Mouse (Mus musculus) bone marrow, adult 2 months (tissue): Measurements from ENCODE around the gene Trim11. TPM values are rescaled to one million over a fixed set of nuclear protein-coding genes. Genes with fewer than 3 reads are reported as not detected.

Experiments
- H3K27ac ChIP-seq: fragments of 200-500 bp; 2 replicates; pipeline ENCODE4 v1.5.1; 2012; ENCODE audit warnings: low read depth, mild to moderate bottlenecking, control low read depth, inconsistent platforms, low read length; ENCODE audit not compliant: control insufficient read depth, poor library complexity, insufficient read depth
- H3K4me1 ChIP-seq: fragments of 200-500 bp; 2 replicates; pipeline ENCODE4 v1.6.1; 2011; ENCODE audit warnings: low read length; ENCODE audit not compliant: control insufficient read depth, insufficient read depth
- H3K4me3 ChIP-seq: fragments of 200-500 bp; replicated peaks from 2 replicates; pipeline ENCODE3; 2011; ENCODE audit warnings: mild to moderate bottlenecking, low read depth, low read length, control low read depth; ENCODE audit not compliant: control insufficient read depth
- CTCF ChIP-seq: fragments of 200-500 bp; IDR thresholded peaks from 2 replicates; pipeline ENCODE4 v1.5.1; 2011; ENCODE audit warnings: low read length, control low read depth; ENCODE audit not compliant: control insufficient read depth, insufficient read depth
- POLR2A ChIP-seq: fragments of 200-500 bp; IDR thresholded peaks from 2 replicates; pipeline ENCODE4 v1.6.1; 2011; ENCODE audit warnings: low read depth, mild to moderate bottlenecking, control low read depth, low read length, borderline replicate concordance; ENCODE audit not compliant: control insufficient read depth
- whole genome bisulfite sequencing: fragments of 180-500 bp; shearing (Covaris S2); methylation state at CpG from one replicate; pipeline ENCODE4 v1.1.7; 2018; 5-methylcytosine and 5-hydroxymethylcytosine counted together
- polyA plus RNA-seq: library from polyadenylated mRNA; stranded (reverse); fragments of >200 nt; gene quantifications from 2 replicates; pipeline ENCODE4 v1.2.4, GENCODE M21; 2011; ENCODE audit warnings: low replicate concordance; ENCODE audit not compliant: missing spikeins, insufficient read depth, insufficient read length

Gene Trim11
- polyA plus RNA-seq, 1 experiment = 67.8 TPM

DNA sequence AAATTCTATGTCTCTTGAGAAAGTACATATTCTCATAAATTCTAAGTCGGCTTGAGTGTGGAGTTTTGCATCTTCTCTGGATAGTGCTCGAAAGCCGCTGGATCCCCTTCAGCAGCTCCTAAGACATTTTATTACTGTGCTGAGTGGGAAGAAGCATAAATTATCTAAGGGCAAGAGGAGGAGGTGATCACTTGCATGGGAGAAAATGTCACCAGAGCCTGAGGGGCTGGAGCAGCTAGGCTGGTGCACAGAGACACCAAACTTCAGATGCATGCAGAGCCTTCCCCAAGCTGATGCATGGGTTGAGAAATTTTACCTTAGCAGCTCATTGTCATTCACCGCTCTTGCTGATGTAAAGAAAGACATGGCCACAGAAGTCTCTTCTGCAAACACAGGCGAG lies 33.8 kb upstream of the Trim11 start:
- 81% methylated on average over 5 of the region's 5 CpGs for WGBS

GRCm38 (mm10) chr11:58947306-58947705 lies 30.6 kb upstream of the Trim11 start:
- TF ChIP-seq CTCF = no peak
- no peak for TF ChIP-seq POLR2A
- Histone ChIP-seq H3K27ac (no peak overlapping the region), H3K4me3 (no peak overlapping the region), H3K4me1 (no peaks in the 10 kb centered on the region)
- WGBS = 81% methylated on average over 3 of the region's 3 CpGs

More for the DNA sequence above, 33.8 kb upstream of the Trim11 start:
- TF ChIP-seq POLR2A = no peak
- TF ChIP-seq CTCF = no peak
- H3K27ac ChIP-seq = no peak overlapping the region
- H3K4me3 ChIP-seq = no peak overlapping the region
- H3K4me1 ChIP-seq = no peaks in the 10 kb centered on the region

DNA sequence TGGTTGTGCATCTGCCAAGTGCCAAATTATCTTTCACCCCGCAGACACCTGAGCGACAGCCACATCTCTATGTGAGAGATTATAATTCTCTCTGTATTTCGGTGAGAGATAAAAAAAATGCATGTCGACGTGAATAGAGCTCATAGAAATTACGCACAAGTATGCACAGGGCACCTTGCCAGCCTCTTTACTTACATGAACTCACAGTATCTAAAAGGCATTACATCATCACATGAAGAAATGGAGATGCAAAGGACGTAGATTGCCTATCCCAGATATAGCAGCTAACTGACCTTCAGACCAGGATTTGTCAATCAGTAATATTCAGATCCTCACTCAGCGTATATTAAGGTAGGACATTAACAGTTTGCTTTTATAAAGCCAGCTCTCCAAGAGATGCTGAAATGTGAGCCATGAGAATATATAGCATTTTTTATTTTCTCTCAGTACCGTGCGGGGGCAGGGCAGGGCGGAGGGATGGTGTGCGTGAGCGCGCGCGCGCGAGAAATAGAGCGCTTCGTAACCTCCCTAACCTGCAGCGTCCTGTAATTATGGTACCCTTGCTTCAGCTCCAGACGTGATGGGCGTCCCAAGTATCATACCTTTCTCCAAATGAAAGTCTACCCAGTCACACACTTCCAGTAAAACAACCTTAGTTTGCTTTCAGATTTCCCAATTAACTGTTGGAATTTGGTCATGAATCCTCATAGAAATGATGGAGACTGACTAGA lies 29.9 kb upstream of the Trim11 start:
- TF ChIP-seq CTCF = no peak
- no peak for TF ChIP-seq POLR2A
- 19% methylated on average over 23 of the region's 23 CpGs for WGBS
- peak overlapping the region; percentile 39 for H3K4me3 ChIP-seq
- no peaks in the 10 kb centered on the region for H3K4me1 ChIP-seq
- peak overlapping the region; percentile 60; the same call in 1 of the 2 replicates for H3K27ac ChIP-seq

DNA sequence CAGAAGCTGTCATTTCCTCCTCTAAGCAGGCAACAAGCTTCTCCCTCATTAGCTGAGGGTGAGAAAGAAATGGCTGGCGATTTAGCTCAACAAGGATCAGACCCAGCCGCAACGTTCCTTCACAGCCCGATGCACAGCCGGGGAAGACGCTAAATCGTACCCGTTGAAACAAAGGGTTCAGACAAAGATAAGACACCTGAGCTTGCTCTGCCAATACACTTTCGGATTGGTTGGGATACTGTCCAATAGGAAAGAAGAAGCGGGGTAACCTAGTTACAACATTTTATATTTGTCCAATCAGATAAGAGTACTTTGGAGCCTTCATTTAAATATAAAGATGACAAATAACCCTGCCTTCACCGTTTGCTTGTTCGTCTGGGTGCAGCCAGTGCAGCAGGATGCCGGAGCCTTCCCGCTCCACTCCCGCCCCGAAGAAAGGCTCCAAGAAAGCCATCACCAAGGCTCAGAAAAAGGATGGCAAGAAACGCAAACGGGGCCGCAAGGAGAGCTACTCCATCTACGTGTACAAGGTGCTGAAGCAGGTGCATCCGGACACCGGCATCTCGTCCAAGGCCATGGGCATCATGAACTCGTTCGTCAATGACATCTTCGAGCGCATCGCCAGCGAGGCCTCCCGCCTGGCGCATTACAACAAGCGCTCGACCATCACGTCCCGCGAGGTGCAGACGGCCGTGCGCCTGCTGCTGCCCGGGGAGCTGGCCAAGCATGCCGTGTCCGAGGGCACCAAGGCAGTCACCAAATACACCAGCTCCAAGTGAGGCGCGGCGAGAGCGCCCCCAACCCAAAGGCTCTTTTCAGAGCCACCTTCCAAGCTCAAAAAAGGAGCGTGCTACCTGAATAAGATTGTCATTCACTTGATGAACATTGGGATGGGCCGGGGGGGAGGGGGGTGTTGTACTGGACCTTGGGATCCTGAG lies 29.1 kb upstream of the Trim11 start, which contains the start of gene Hist3h2ba:
Hist3h2ba (plus strand) TSS at position 379 of the 938 bp plus-strand sequence.
- 2% methylated on average over 48 of the region's 48 CpGs for WGBS
- H3K4me1 ChIP-seq = no peaks in the 10 kb centered on the region
- H3K27ac ChIP-seq = peak within 1 kb of the TSS; percentile 88
- H3K4me3 ChIP-seq = peak within 1 kb of the TSS; percentile 69
- TF ChIP-seq CTCF (no peak), POLR2A (peak; percentile 97)

DNA sequence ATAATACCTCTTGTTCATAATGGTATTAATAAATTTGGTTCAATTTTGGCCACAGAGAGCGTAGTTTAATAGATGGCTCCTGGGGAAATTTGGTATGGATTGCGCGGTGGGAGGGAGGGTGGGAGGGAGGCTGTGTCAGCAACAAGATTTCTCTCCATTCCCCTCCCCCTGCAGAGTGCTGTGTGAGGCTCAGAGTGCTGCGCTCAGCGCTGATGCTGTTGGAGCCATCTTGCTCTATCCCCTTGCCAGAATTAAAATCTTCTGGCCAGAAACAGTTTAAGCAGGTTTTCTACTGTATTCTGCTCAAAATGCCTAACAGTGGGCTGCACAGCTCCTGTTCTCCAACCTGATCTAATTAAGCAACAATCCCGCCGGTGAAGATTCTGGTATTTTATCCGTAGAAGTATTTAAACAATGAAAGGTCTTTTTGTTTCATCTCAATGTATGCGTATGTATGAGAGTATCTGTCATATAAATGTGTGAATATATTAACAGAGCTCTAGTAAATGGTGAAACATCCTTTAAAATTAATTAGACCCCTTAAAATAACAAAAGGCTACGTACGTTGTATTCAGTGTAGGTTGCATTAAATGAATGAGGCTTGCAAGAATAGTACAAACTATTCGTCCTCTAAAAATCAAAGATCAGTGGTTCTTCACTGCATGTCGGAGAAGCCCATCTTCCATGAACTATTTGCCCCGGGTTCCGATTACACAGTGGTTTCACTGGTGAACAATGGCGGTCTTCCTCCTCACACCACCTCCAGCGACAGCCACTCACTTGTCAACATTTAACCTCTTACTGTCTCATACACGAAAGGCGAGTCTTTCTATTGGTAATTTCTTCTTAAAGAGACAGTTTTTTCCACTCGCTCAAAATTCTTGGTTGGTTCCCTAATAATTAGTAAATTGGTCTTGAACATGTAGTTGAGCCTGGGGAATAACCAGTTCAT lies 28.1 kb upstream of the Trim11 start:
- peak overlapping the region; percentile 57 for H3K4me3 ChIP-seq

GRCm38 (mm10) chr11:58951210-58951609 lies 26.7 kb upstream of the Trim11 start:
- H3K27ac ChIP-seq = no peak overlapping the region
- TF ChIP-seq POLR2A (no peak), CTCF (no peak)
- WGBS = 83% methylated on average over 5 of the region's 5 CpGs

More for the DNA sequence above, 28.1 kb upstream of the Trim11 start:
- Histone ChIP-seq H3K4me1 (no peaks in the 10 kb centered on the region), H3K27ac (no peak overlapping the region)
- TF ChIP-seq CTCF = no peak
- WGBS = 51% methylated on average over 20 of the region's 20 CpGs

GRCm38 (mm10) chr11:58953351-58954169 lies 24.3 kb upstream of the Trim11 start:
- under 1% methylated on average over 33 of the region's 33 CpGs for WGBS
- H3K4me3 ChIP-seq = peak overlapping the region; percentile 64
- no peaks in the 10 kb centered on the region; the same call in 1 of the 2 replicates for H3K4me1 ChIP-seq
- H3K27ac ChIP-seq = peak overlapping the region; percentile 89
- peak; percentile 50; the same call in 1 of the 2 replicates for TF ChIP-seq POLR2A
- no peak for TF ChIP-seq CTCF

More at GRCm38 (mm10) chr11:58951210-58951609, 26.7 kb upstream of the Trim11 start:
- Histone ChIP-seq H3K4me1 (no peaks in the 10 kb centered on the region), H3K4me3 (no peak overlapping the region)
